Mouse (Mus musculus) forebrain, embryonic 10.5 days (tissue): Measurements from ENCODE around the gene Fdps. TPM values are rescaled to one million over a fixed set of nuclear protein-coding genes. Genes with fewer than 3 reads are reported as not detected.

Experiments
- DNase-seq: peaks from one replicate; pipeline ENCODE4 v3.0.0-alpha.2; 2017; ENCODE audit warnings: low spot score; ENCODE audit errors: extremely low spot score
- H3K27ac ChIP-seq: fragments of 300-500 bp; sonication (generic); 2 replicates; pipeline ENCODE4 v1.5.1; 2016; ENCODE audit warnings: mild to moderate bottlenecking
- H3K27me3 ChIP-seq: fragments of 300-500 bp; sonication (generic); 2 replicates; pipeline ENCODE4 v1.6.1; 2016; ENCODE audit warnings: mild to moderate bottlenecking; ENCODE audit not compliant: poor library complexity, severe bottlenecking
- H3K36me3 ChIP-seq: fragments of 300-500 bp; sonication (generic); replicated peaks from 2 replicates; pipeline ENCODE4 v1.6.1; 2016; ENCODE audit warnings: mild to moderate bottlenecking, moderate library complexity
- H3K4me1 ChIP-seq: fragments of 300-500 bp; sonication (generic); 2 replicates; pipeline ENCODE4 v1.6.1; 2016
- H3K4me3 ChIP-seq: fragments of 300-500 bp; sonication (generic); 2 replicates; pipeline ENCODE4 v1.5.1; 2016; ENCODE audit warnings: mild to moderate bottlenecking, moderate library complexity
- H3K9me3 ChIP-seq: fragments of 300-500 bp; sonication (generic); 2 replicates; pipeline ENCODE4 v1.6.1; 2016; ENCODE audit warnings: mild to moderate bottlenecking, moderate library complexity
- WGBS: fragments of 180-500 bp; shearing (Covaris S2); methylation state at CpG from one replicate; pipeline ENCODE4 v1.1.7; 2016; 5-methylcytosine and 5-hydroxymethylcytosine counted together
- polyA plus RNA-seq: library from polyadenylated mRNA; unstranded; fragments of >200 nt; fragmentation: Nextera tagmentation; extraction: Ambion mirVana; gene quantifications from 2 replicates; pipeline ENCODE4 v1.2.1, GENCODE M21; 2016

The Fdps gene
- polyA plus RNA-seq, 1 experiment from 2014 or later = 359 TPM

- 97% methylated on average over 3 of the region's 3 CpGs for WGBS
Observed at GRCm38 (mm10) chr3:89129908-89130307, 28.1 kb upstream of the Fdps start.

GRCm38 (mm10) chr3:89125981-89126380, 24.2 kb upstream of the Fdps start:
- DNase-seq = no peak
- WGBS = 94% methylated on average over 3 of the region's 3 CpGs

More at GRCm38 (mm10) chr3:89129908-89130307, 28.1 kb upstream of the Fdps start:
- Histone ChIP-seq H3K36me3 (no peaks in the 10 kb centered on the region), H3K9me3 (no peaks in the 10 kb centered on the region), H3K27me3 (peaks cover 26% of the 10 kb centered on the region), H3K27ac (no peak overlapping the region), H3K4me3 (no peak overlapping the region), H3K4me1 (peaks cover 15% of the 10 kb centered on the region)
- DNase-seq = no peak

GRCm38 (mm10) chr3:89124241-89124640, 22.5 kb upstream of the Fdps start:
- H3K27me3 ChIP-seq = no peaks in the 10 kb centered on the region
- H3K9me3 ChIP-seq = no peaks in the 10 kb centered on the region
- H3K4me3 ChIP-seq = no peak overlapping the region
- peaks cover 5% of the 10 kb centered on the region; the same call in 1 of the 2 replicates for H3K4me1 ChIP-seq
- H3K27ac ChIP-seq = no peak overlapping the region
- DNase-seq = no peak
- WGBS = 92% methylated on average over 3 of the region's 3 CpGs
- no peaks in the 10 kb centered on the region for H3K36me3 ChIP-seq

More at GRCm38 (mm10) chr3:89125981-89126380, 24.2 kb upstream of the Fdps start:
- Histone ChIP-seq H3K4me3 (no peak overlapping the region), H3K27ac (no peak overlapping the region), H3K9me3 (no peaks in the 10 kb centered on the region), H3K4me1 (peaks cover 5% of the 10 kb centered on the region; the same call in 1 of the 2 replicates), H3K27me3 (no peaks in the 10 kb centered on the region), H3K36me3 (no peaks in the 10 kb centered on the region)

- Histone ChIP-seq H3K4me3 (no peak overlapping the region), H3K27me3 (no peaks in the 10 kb centered on the region), H3K4me1 (no peaks in the 10 kb centered on the region), H3K36me3 (no peaks in the 10 kb centered on the region), H3K27ac (no peak overlapping the region), H3K9me3 (no peaks in the 10 kb centered on the region)
- WGBS = 82% methylated on average over 2 of the region's 2 CpGs
- no peak for DNase-seq
Observed at GRCm38 (mm10) chr3:89123313-89123712, 21.6 kb upstream of the Fdps start.

GRCm38 (mm10) chr3:89115522-89115921, 13.8 kb upstream of the Fdps start:
- DNase-seq = no peak
- WGBS = 11% methylated on average over 2 of the region's 2 CpGs

GRCm38 (mm10) chr3:89113058-89113457, 11.3 kb upstream of the Fdps start:
- DNase-seq = no peak
- Histone ChIP-seq H3K27me3 (no peaks in the 10 kb centered on the region), H3K36me3 (no peaks in the 10 kb centered on the region), H3K4me1 (no peaks in the 10 kb centered on the region), H3K27ac (no peak overlapping the region), H3K4me3 (no peak overlapping the region), H3K9me3 (no peaks in the 10 kb centered on the region)
- 88% methylated on average over 4 of the region's 4 CpGs for WGBS

More at GRCm38 (mm10) chr3:89115522-89115921, 13.8 kb upstream of the Fdps start:
- Histone ChIP-seq H3K36me3 (no peaks in the 10 kb centered on the region), H3K27ac (no peak overlapping the region), H3K9me3 (no peaks in the 10 kb centered on the region), H3K4me3 (no peak overlapping the region), H3K4me1 (no peaks in the 10 kb centered on the region), H3K27me3 (no peaks in the 10 kb centered on the region)

GRCm38 (mm10) chr3:89108146-89108545, 6.4 kb upstream of the Fdps start:
- H3K36me3 ChIP-seq = no peaks in the 10 kb centered on the region
- no peaks in the 10 kb centered on the region for H3K27me3 ChIP-seq
- no peaks in the 10 kb centered on the region for H3K4me1 ChIP-seq
- no peak overlapping the region for H3K4me3 ChIP-seq
- H3K9me3 ChIP-seq = no peaks in the 10 kb centered on the region
- WGBS = 91% methylated on average over 1 of the region's 1 CpGs
- H3K27ac ChIP-seq = no peak overlapping the region
- no peak for DNase-seq

- H3K27ac ChIP-seq = no peak overlapping the region
- peaks cover 3% of the 10 kb centered on the region for H3K4me1 ChIP-seq
- no peaks in the 10 kb centered on the region for H3K36me3 ChIP-seq
- H3K27me3 ChIP-seq = no peaks in the 10 kb centered on the region
- H3K9me3 ChIP-seq = no peaks in the 10 kb centered on the region
- no peak for DNase-seq
- WGBS = 76% methylated on average over 3 of the region's 3 CpGs
- no peak overlapping the region for H3K4me3 ChIP-seq
Observed at GRCm38 (mm10) chr3:89107545-89107944, 5.8 kb upstream of the Fdps start.

- no peak overlapping the region for H3K27ac ChIP-seq
- no peak overlapping the region for H3K4me3 ChIP-seq
- no peaks in the 10 kb centered on the region for H3K36me3 ChIP-seq
- H3K4me1 ChIP-seq = peaks cover 9% of the 10 kb centered on the region
- no peaks in the 10 kb centered on the region for H3K27me3 ChIP-seq
- DNase-seq = no peak
- no peaks in the 10 kb centered on the region for H3K9me3 ChIP-seq
Observed at GRCm38 (mm10) chr3:89106881-89107280, 5.1 kb upstream of the Fdps start.

- H3K4me1 ChIP-seq = peaks cover 38% of the 10 kb centered on the region
- no peak for DNase-seq
- H3K36me3 ChIP-seq = peaks cover 26% of the 10 kb centered on the region
- H3K27me3 ChIP-seq = no peaks in the 10 kb centered on the region
- WGBS = 85% methylated on average over 4 of the region's 4 CpGs
- no peaks in the 10 kb centered on the region for H3K9me3 ChIP-seq
- H3K27ac ChIP-seq = peak overlapping the region; percentile 91
- no peak overlapping the region for H3K4me3 ChIP-seq
Observed at GRCm38 (mm10) chr3:89103291-89103595, 1.5 kb upstream of the Fdps start.

GRCm38 (mm10) chr3:89102495-89103290, 934 bp upstream of the Fdps start:
- Histone ChIP-seq H3K27me3 (no peaks in the 10 kb centered on the region), H3K9me3 (no peaks in the 10 kb centered on the region), H3K4me1 (peaks cover 41% of the 10 kb centered on the region), H3K4me3 (peak overlapping the region; percentile 87), H3K36me3 (peaks cover 32% of the 10 kb centered on the region), H3K27ac (peak overlapping the region; percentile 91)
- WGBS = 68% methylated on average over 12 of the region's 12 CpGs
- no peak for DNase-seq

GRCm38 (mm10) chr3:89101459-89101811, 324 bp downstream of the Fdps start:
- Histone ChIP-seq H3K27me3 (no peaks in the 10 kb centered on the region), H3K4me3 (peak overlapping the region; percentile 87), H3K4me1 (peaks cover 43% of the 10 kb centered on the region), H3K36me3 (peaks cover 44% of the 10 kb centered on the region), H3K27ac (peak overlapping the region; percentile 91), H3K9me3 (no peaks in the 10 kb centered on the region)
- WGBS = under 1% methylated on average over 19 of the region's 19 CpGs
- no peak for DNase-seq

- DNase-seq = no peak
Observed at GRCm38 (mm10) chr3:89100811-89101210, 948 bp downstream of the Fdps start, which contains the start of gene Gm43738. Gene Gm43738 (minus strand): TSS chr3:89101099.

More at GRCm38 (mm10) chr3:89100811-89101210, 948 bp downstream of the Fdps start, which contains the start of gene Gm43738:
- 64% methylated on average over 7 of the region's 7 CpGs for WGBS
- Histone ChIP-seq H3K36me3 (peaks cover 50% of the 10 kb centered on the region), H3K4me3 (peak within 1 kb of the TSS; percentile 87), H3K27me3 (no peaks in the 10 kb centered on the region), H3K9me3 (no peaks in the 10 kb centered on the region), H3K27ac (peak within 1 kb of the TSS; percentile 91), H3K4me1 (peaks cover 45% of the 10 kb centered on the region)
